ENCODE assay signal across 16 mouse cellular contexts in genomic region chr7:130382126-130382525, GRCm38 (mm10).
DNase-seq lines count a peak whose midpoint lies in the region; ATAC-seq and TF ChIP-seq lines count a peak whose summit lies in the region.
"Had no signal": no experiment of that assay in that cellular context is flagged by ENCODE, and none has a peak within 500 bp of the region (broad histone marks: within the 10 kb centered on the region; RNA-seq: fewer than 3 reads in every experiment).

No protein-coding gene starts in this region.

- WGBS in forebrain, embryonic 12.5 days = 74% methylated on average over 13 of the region's 13 CpGs
- WGBS in forebrain, embryonic 10.5 days = 95% methylated on average over 13 of the region's 13 CpGs
- WGBS in midbrain, embryonic 16.5 days = 83% methylated on average over 13 of the region's 13 CpGs
- WGBS in midbrain, embryonic 15.5 days = 84% methylated on average over 13 of the region's 13 CpGs
- WGBS in forebrain, embryonic 14.5 days = 65% methylated on average over 13 of the region's 13 CpGs
- WGBS in olfactory bulb, adult 2 months = 58% methylated on average over 13 of the region's 13 CpGs

- peaks cover 51% of the 10 kb centered on the region for H3K27me3 ChIP-seq in forebrain, embryonic 12.5 days
- peaks cover 46% of the 10 kb centered on the region for H3K27me3 ChIP-seq in forebrain, embryonic 10.5 days (ENCODE audit: poor library complexity, severe bottlenecking)
- no peaks in the 10 kb centered on the region; the same call in 1 of the 2 replicates for H3K27me3 ChIP-seq in midbrain, embryonic 16.5 days (ENCODE audit: control insufficient read depth, insufficient read depth, low read depth, low read length)
- H3K27me3 ChIP-seq in midbrain, embryonic 15.5 days (replicated peaks) = peaks cover 7% of the 10 kb centered on the region
- no peaks in the 10 kb centered on the region for H3K27me3 ChIP-seq in forebrain, embryonic 14.5 days (replicated peaks; ENCODE audit: control insufficient read depth, insufficient read depth, low read length)
- H3K27me3 ChIP-seq: intestine, embryonic 15.5 days had no signal

- DNase-seq in forebrain, embryonic 10.5 days (ENCODE audit: extremely low spot score, low spot score) = no peak
- no peak for DNase-seq in forebrain, embryonic 14.5 days (ENCODE audit: low spot score)
- DNase-seq in B cell, adult 2 months = no peak
- DNase-seq in left cerebral cortex, adult 11 months (ENCODE audit: low spot score) = no peak
- DNase-seq: adrenal gland, postnatal 36 days; cerebellum, postnatal 36 days; gastrocnemius, adult 2 months; heart, postnatal 10 days; liver; lung, adult 18-20 months had no signal

- peak overlapping the region; percentile 43 for H3K27ac ChIP-seq in forebrain, embryonic 12.5 days
- no peak overlapping the region for H3K27ac ChIP-seq in forebrain, embryonic 10.5 days
- peak overlapping the region; percentile 62; the same call in 1 of the 2 replicates for H3K27ac ChIP-seq in midbrain, embryonic 16.5 days (ENCODE audit: low read length)
- H3K27ac ChIP-seq in midbrain, embryonic 15.5 days = no peak overlapping the region; the same call in 1 of the 2 replicates
- peak overlapping the region; percentile 35; the same call in 1 of the 2 replicates for H3K27ac ChIP-seq in forebrain, embryonic 14.5 days (ENCODE audit: low read depth, low read length)
- peak overlapping the region; percentile 3; the same call in 1 of the 2 replicates for H3K27ac ChIP-seq in olfactory bulb, adult 2 months (ENCODE audit: insufficient read depth, low read depth, low read length)
- H3K27ac ChIP-seq: gastrocnemius, adult 2 months; intestine, embryonic 15.5 days; macrophage had no signal

- H3K36me3 ChIP-seq in forebrain, embryonic 12.5 days (replicated peaks) = no peaks in the 10 kb centered on the region
- peaks cover 8% of the 10 kb centered on the region for H3K36me3 ChIP-seq in forebrain, embryonic 10.5 days (replicated peaks)
- H3K36me3 ChIP-seq in midbrain, embryonic 16.5 days (ENCODE audit: control insufficient read depth, insufficient read depth, low read length) = no peaks in the 10 kb centered on the region; the same call in 1 of the 2 replicates
- H3K36me3 ChIP-seq in midbrain, embryonic 15.5 days (replicated peaks) = no peaks in the 10 kb centered on the region
- no peaks in the 10 kb centered on the region for H3K36me3 ChIP-seq in forebrain, embryonic 14.5 days (ENCODE audit: control insufficient read depth, insufficient read depth, low read length)
- H3K36me3 ChIP-seq: intestine, embryonic 15.5 days had no signal

- ATAC-seq in forebrain, embryonic 12.5 days (ENCODE audit: low FRiP score) = no peak
- ATAC-seq in midbrain, embryonic 16.5 days = no peak
- ATAC-seq in midbrain, embryonic 15.5 days (replicated peaks) = no peak
- ATAC-seq in forebrain, embryonic 14.5 days = no peak; the same call in 1 of the 2 replicates
- ATAC-seq: intestine, embryonic 15.5 days had no signal

- TF ChIP-seq POLR2A in olfactory bulb, adult 2 months (IDR thresholded peaks at IDR 0.05; ENCODE audit: insufficient read depth, low read depth, low read length) = no peak

- H3K4me2 ChIP-seq in forebrain, embryonic 12.5 days = no peak overlapping the region
- H3K4me2 ChIP-seq in midbrain, embryonic 16.5 days (ENCODE audit: low read length) = no peak overlapping the region
- no peak overlapping the region for H3K4me2 ChIP-seq in midbrain, embryonic 15.5 days
- no peak overlapping the region for H3K4me2 ChIP-seq in forebrain, embryonic 14.5 days (ENCODE audit: low read length)
- H3K4me2 ChIP-seq: intestine, embryonic 15.5 days had no signal

- H3K4me1 ChIP-seq in forebrain, embryonic 12.5 days = peaks cover 37% of the 10 kb centered on the region
- H3K4me1 ChIP-seq in forebrain, embryonic 10.5 days = peaks cover 34% of the 10 kb centered on the region
- peaks cover 9% of the 10 kb centered on the region; the same call in 1 of the 2 replicates for H3K4me1 ChIP-seq in midbrain, embryonic 16.5 days (ENCODE audit: control insufficient read depth, insufficient read depth, low read length)
- peaks cover 23% of the 10 kb centered on the region for H3K4me1 ChIP-seq in midbrain, embryonic 15.5 days
- peaks cover 21% of the 10 kb centered on the region for H3K4me1 ChIP-seq in forebrain, embryonic 14.5 days (ENCODE audit: control insufficient read depth, insufficient read depth, low read length)
- peaks cover 15% of the 10 kb centered on the region for H3K4me1 ChIP-seq in olfactory bulb, adult 2 months (ENCODE audit: control insufficient read depth, insufficient read depth, low read length)
- H3K4me1 ChIP-seq: intestine, embryonic 15.5 days had no signal

- H3K4me3 ChIP-seq in forebrain, embryonic 12.5 days (replicated peaks) = no peak overlapping the region
- H3K4me3 ChIP-seq in forebrain, embryonic 10.5 days = no peak overlapping the region
- H3K4me3 ChIP-seq in midbrain, embryonic 16.5 days (ENCODE audit: low read depth, low read length) = no peak overlapping the region
- H3K4me3 ChIP-seq in midbrain, embryonic 15.5 days = no peak overlapping the region
- no peak overlapping the region for H3K4me3 ChIP-seq in forebrain, embryonic 14.5 days (ENCODE audit: low read depth, low read length)
- H3K4me3 ChIP-seq in olfactory bulb, adult 2 months (ENCODE audit: insufficient read depth, low read depth, low read length) = no peak overlapping the region
- H3K4me3 ChIP-seq: gastrocnemius, adult 2 months; intestine, embryonic 15.5 days had no signal

- H3K9ac ChIP-seq in forebrain, embryonic 12.5 days = no peak overlapping the region
- no peak overlapping the region for H3K9ac ChIP-seq in midbrain, embryonic 16.5 days (ENCODE audit: low read depth, low read length)
- H3K9ac ChIP-seq in midbrain, embryonic 15.5 days = no peak overlapping the region
- no peak overlapping the region for H3K9ac ChIP-seq in forebrain, embryonic 14.5 days (ENCODE audit: low read length)
- H3K9ac ChIP-seq: intestine, embryonic 15.5 days had no signal

- H3K9me3 ChIP-seq in forebrain, embryonic 12.5 days = no peaks in the 10 kb centered on the region
- 0 out of 2 replicates have a peak, but pooled peaks cover 5% of the 10 kb centered on the region for H3K9me3 ChIP-seq in forebrain, embryonic 10.5 days
- no peaks in the 10 kb centered on the region for H3K9me3 ChIP-seq in midbrain, embryonic 16.5 days (replicated peaks; ENCODE audit: control insufficient read depth, low read length, poor library complexity, severe bottlenecking)
- no peaks in the 10 kb centered on the region for H3K9me3 ChIP-seq in midbrain, embryonic 15.5 days
- H3K9me3 ChIP-seq in forebrain, embryonic 14.5 days (replicated peaks; ENCODE audit: control insufficient read depth, low read length) = no peaks in the 10 kb centered on the region
- H3K9me3 ChIP-seq: intestine, embryonic 15.5 days had no signal

- TF ChIP-seq CTCF in olfactory bulb, adult 2 months (IDR thresholded peaks at IDR 0.05; ENCODE audit: insufficient read depth, low read depth, low read length) = no peak

Comparison
In these comparisons a context has a peak if more than half of its experiments do, and no peak if none do; other contexts are left out.
1. H3K27ac ChIP-seq: peak in forebrain, embryonic 12.5 days (single experiment), midbrain, embryonic 16.5 days (single experiment), forebrain, embryonic 14.5 days (single experiment) and olfactory bulb, adult 2 months (single experiment); none in forebrain, embryonic 10.5 days (single experiment) and midbrain, embryonic 15.5 days (single experiment).